Mouse (Mus musculus) thymus, postnatal 25 days (tissue): Measurements from ENCODE around the gene Trpm5.

ENCODE experiments used
- DNase-seq: peaks from one replicate; pipeline ENCODE4 v3.0.0; 2022

Gene Trpm5

DNA sequence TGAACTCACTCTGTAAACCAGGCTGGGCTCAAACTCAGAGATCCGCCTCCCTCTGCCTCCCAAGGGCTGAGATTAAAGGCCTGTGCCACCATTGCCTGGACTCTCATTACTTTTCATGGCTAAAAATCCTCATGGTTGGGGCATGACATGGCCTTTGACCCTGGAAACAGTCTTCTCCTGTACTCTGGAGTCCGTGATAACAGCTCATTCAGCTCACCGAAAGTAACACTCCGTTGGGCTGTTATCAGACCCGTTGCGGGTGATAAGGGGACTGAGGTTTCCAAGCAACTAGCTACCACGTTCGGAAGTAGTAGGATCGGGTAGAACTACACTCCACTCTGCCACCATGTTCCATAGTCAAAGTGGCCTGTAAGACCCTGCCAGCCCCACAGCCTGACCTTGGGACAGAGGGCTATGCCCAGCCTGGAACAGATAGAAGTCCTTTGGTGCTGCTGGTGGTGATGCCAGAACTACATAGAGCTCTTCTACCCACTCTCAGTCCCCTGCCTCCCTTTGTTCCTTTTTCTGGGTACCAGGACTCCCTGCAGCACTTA is 36.7 kb downstream of the Trpm5 start:
- no peak for DNase-seq

DNA sequence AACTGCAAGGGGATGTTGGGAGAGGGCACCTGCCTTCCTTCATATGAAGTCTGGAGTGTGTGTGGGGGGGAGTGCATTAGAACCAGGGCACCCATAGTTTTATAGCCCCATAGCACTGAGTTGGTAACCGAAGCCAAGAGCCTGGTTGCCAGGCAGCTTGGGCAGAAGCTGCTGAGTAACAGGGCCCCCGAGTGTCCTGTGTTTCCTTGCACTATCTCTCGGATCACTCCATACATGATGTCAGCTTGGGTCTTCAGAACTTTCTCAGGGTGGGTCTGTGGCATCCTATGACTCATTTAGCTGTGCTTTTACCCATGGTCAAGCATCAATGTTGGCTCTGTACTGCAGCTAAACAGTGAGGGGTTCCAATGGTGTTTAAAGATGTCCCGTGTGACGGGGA is 37.4 kb downstream of the Trpm5 start:
- no peak for DNase-seq

DNA sequence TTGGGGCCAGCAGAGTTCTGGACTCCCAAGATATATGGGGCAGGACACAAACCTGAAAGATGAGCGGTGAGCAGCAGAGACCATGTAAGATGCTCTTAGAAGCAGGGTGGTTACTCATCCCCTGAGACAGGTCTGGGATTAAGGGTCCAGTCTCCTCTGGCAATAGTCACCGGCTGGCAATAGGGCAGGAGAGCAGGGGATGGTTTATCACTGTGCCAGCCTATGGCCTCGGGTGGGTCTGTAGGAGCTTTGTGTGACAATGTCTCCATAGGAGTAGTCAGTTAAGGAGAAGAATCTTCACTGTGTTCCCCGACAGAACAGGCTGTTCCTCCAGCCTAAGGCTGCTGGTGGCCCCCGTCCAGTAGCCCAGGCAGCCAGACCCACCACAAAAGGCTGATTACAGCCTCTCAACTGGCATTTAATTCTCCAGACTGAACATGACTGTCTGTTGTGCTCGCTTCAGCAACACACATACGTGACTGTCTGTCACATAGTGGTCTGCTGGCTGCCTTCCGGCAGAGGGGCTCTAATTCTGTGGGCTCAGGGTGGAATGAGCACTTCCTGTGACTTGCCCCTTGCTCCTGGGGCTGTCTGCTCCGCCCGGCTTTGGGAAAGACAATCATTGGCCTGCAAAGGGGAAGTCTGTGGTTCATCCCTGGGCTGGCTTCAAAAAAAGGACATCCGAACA is 38.8 kb downstream of the Trpm5 start:
- no peak for DNase-seq

DNA sequence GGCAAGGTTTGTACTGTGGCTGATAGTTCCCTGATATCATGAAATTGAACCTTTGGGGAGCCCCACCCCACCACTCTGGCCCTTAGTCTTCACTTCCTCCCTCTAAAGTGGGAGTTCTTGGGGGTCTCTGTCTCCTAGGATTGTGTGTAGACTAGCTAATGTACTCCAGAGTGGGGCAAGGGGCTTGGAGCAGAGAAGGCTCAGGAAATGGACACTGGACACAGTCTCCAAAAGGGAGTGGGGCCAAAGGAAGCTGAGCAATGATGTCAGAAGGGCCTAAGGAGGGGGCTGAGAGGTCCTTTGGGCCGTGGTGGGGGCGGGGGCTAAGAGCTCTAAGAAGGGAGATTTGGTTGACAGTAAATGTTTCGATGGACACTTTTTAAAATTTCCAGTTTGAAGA is 39.4 kb downstream of the Trpm5 start:
- no peak for DNase-seq

DNA sequence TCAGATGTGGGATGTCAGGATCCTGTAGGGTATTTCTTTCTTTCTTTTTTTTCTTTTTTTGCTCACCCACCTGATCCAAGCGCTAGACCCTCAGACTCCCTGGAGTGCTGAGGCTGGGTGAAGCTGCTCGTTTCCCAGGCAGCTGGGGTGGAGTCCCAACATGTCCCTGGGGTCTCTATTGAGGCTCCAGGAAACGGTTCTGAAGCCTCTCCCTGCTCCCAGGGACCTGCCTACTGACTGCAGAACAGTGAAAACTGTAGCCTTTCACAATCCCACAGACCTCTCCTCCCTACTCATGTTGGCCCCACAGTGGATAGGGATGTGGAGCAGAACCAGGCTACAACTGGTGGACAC is 39.9 kb downstream of the Trpm5 start:
- no peak for DNase-seq

DNA sequence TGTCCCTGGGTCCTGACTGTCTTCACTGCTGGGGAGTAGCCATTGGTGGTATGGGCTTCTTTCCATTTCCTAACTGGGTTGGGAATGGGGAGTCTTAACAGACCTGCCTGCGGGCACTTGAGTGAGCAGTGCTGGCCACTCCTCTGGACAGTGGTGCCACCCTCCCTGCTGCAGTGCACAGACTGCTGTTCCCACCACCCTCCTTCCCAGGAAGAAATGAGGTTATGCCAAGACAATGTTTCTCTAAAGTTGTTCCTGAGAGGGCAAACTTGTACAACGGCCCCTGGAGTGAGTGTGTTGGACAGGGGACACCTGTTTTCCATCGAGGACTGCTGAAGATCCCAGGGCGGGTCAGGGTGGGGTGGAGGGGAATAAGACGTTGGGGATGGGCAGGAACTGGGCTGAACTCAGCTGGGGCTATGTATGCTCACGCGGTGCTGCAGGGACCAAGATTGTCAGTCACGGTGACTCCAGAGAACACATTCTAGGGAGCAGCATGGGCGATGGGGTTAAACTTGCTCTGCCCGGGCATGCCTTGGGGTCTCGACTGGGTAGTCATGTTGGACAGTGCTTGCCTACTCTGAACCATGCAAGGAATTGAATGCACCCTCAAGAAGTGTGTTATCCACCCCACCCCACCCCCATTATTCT is 40.4 kb downstream of the Trpm5 start:
- DNase-seq: no peak

DNA sequence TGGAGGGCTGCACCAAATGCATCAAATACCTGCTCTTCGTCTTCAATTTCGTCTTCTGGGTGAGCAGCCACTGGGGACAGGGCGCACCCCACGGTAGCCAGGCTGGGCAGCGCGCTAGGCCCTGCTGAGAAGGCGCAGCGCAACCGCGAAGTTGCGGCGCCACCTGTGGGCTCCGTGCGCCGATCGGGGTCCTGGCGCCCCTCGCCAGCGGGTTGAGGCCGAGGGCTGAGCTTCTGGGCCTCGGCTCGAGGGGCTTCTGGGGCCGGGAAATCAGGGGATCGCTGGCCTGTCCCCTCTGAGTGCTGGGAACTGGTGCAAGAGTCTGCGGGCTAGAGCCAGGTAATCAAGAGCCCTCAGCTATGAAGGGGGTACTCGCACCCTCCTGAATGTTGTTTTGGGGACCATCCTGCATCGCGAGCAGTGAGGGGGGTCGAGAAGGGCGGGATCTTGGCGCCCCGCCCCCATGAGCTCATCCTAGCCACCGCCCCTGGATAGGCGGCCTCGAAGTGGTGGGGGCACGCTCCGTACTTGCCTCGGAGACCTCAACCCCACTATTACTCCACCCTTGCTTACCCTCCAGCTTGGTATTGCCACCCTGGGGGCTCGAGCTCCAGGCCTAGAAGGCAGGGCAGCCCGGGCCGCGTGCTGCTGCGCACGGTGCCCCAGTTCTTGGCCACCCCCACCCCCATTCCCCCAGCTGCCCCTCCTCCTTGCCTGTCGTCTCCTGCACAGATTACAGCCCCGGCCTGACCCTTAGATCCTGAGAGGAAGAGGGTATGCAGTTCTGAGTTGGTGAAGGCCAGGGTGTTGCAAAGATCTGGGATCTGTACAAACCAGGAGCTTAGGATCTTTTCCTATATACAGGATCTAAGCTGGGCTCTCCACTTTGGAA is 41.2 kb downstream of the Trpm5 start:
- DNase-seq: peak; percentile 83

DNA sequence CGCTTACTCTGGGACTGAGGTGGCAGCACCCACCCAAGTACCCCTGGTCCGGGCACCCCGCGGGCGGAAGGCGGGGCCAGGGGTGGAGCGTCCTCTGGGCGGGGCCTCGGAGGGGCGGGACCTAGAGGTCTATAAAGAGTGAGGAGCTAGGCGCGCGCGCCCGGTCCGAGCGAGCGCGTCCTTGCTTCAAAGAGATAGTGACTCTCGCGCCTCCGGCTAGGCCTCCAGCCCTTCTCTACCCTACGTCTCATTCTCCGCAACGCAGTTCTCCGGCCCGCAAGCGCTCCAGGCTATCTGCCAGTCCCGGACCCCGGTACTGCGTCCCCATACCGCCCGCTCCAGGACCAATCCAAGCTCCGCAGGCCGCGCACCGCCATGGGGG is 41.8 kb downstream of the Trpm5 start, which contains the start of gene Cd81:
Cd81 (plus strand) TSS at position 114 of the 382 bp plus-strand sequence.
- DNase-seq: peak; percentile 96

DNA sequence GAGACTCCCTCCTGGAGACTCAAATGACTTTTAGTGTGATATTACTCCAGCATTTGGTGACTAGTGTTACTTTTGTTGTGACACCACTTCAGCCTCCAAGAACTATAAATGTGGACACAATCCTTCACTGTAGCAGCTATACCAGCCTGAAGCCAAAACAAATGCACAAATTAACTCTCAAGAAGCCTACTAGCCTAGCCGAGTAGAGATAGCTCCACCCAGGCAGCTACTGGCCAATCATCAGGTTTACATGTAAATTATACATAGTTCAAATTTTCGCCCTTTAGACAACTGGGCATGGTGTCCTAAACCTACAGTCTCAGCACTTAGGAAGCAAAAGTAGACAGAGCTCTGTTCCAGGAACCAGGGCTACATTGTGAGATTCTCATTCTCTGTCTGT is 43.1 kb downstream of the Trpm5 start:
- DNase-seq: no peak

DNA sequence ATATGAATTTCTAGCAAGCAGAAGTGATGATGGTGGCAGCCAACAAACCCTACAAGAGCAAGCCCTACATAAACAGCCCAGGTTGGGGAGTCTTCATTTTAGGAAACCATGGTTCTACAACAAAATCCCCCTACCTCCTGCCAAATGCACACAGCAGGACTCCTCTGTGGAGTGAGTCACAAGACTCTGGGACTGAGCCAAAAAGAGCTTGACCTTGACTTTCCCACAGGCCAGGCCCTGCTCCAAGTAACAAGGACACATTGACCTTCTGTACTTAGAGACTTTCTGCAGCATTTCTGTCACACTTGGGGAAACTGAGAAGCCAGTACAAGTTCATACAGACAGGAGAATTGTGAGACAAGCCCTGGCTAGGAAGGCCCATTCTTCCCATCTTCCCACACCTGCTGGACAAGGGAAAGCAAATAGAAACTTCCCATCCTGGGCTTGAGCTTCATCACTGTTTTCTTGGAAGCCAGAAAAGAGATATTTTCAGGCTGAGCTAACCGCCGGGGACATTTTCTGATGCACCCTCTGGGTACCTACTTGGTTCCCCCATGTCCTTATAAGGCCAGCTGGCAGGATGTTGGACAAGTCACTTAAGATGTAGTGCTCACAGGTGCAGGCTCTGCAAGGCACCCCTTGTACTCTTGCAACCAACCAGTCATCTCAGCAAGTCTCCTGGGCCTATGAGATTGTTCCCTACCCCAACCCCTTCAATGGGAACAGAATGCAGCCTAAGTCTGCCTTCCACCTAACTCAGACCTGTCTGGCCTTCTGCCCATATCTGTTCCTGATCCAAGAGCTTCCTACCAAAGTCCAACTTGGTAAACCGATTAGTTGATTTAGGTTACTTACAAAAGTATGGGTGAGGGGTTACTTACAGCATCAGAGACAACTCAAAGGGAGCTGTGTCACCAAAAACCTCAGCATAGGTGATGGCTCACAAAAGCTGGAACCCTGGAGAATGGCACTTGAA is 44.3 kb downstream of the Trpm5 start:
- no peak for DNase-seq

DNA sequence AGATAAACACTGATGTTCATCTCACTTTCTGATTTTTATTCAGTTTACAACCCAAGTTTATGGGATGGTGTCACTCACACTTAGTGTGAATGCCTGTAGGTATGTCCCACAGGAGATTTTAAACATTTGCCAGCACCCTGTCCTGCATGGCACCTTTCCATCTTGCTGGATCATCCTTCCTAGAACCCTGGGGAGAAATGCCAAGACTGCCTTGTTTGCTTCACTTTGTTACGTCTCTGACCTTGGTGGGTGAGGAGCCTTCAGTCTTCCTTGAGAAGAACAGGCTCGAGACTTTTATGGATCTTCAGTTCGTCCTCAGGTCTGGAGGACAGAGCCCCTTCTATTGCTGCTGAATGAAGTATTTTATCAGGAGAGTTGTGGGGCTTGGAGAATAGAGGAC is 45.1 kb downstream of the Trpm5 start:
- no peak for DNase-seq

DNA sequence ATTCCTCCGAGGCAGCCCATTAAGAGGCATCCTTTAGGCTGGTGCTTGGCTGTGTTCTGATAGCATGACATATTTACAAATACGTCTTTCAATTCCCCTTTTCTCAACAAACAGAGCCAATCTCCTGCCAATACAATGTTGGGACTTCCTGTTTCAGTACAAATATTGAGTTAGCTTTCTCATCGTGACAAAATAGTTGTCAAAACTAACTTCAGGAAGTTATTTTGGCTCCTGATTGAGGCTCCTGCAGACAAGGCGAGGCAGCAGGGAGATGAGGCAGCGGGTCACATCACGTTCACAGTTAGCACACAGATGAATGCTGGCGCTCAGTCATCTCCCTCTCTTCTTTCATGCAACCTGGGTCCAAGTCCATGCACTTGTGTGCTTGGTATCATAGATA is 48.1 kb downstream of the Trpm5 start:
- DNase-seq: no peak

DNA sequence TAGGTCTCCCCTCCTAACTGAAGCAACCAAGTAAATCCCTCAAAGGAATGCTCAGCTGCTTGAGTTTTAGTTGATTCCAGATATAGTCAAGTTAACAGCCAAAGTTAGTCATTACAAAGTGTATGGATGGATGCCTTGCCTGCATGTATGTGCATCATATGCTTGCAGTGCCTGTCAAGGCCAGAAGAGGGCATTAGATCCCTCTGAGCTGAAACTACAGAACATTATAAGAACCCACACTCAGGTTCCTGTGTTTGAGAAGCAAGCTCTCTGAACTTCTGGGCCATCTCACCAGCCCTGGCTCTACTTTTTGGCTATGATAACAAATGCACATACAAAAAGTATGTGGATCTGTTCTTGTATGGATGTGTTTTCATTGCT is 49.6 kb downstream of the Trpm5 start:
- no peak for DNase-seq

DNA sequence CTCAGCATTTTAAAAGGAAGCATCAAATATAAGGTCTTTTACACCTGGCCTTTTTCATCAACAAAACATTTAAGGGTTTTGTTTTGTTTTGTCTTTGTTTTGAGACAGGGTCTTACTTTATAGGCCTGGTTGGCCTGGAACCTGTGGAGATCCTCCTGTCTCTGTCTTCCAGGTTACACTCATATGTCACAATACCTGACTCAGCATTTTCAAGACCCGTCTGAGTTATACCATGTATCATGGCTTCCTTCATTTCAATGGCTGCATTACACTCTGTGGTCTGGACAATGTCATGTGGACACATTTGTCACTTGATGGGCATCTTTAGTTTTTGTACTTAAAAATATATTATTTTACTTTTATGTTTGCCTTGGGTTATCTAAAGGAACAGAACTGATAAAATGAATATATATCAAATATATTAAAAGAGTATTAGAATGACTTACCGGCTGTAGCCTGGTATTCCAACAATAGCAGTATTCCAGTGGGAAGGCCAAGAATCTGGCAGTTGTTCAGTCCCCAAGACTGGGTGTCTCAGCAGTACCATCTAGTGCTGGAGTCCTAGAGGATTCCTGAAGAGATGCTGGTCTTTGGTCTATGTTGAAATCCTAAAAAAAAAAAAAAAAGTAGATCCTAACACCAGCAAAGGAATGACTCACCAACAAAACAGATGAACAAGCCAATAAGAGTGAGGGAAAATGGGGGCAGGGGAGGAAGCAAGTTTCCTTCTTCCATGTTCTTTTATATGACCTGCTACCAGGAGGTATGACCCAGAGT is 50.2 kb downstream of the Trpm5 start:
- no peak for DNase-seq

DNA sequence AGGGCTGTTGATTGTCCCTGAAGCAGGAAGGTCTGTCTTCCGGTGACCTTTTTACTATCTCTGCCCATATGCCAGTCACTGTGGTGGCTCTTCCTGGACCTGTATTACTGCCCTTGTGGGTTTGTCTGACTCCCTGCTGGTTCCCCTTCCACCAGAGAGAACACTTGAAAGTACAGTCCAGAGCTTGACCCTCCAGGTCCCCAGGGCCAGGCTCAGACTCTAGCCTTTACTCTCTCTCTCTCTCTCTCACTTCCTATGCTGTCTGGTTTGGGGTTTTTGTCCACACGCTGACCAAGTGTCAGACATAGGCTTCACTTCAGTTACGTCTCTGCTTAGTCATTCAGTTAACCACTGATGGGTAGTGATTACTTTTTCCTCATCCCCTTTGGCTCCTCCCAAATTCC is 51.5 kb downstream of the Trpm5 start:
- no peak for DNase-seq

DNA sequence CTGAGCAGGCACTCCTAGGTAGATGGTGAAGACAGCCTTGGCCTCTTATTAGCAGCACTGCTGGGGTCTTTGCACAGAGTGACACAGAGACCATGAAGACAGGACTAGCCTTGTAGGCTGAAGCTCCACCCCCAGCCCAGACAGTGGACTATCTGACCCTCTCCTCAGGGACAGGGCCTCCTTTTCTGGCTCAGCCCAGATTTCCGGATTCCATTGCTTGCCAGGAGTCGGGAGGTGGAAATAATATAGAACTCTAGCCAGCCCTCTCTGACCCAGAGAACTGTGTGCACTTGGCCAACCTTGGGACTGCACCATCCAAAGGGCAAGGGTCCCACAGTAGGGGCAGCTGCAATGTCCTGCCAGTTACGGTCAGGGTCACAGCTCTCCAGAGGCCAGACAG is 52.4 kb downstream of the Trpm5 start:
- no peak for DNase-seq

DNA sequence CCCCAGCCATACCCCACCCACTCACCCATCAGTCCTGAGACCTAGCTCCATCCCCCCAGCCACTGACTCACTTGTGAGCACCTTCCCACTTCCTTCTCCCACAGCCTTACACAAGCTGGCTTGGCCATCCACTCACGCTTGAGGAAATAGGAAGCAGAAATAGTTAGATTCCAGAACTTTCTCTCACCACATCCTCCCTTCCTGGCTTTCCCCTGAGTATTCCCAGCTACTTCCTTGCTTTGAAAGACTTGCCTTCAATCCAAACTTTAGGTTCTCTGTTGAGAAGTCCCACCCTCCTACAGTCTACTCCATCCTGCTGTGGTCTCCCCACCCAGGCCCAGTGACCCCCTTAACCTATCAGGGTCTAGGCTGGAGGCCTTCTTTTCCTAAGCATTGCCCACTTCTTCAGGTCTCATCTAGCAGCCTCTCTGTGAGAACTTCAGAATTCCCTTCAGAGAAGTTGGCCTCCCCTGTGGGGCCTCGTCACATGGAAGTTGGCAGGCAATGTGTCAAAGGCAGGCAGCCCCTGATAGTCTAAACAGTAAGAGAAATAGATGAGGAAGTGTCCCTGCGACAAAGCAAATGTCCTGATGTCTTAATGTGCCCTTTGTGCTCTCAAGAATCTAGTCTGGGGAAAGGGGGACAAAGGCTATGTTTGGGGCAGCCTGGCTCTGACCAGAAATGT is 53.2 kb downstream of the Trpm5 start:
- no peak for DNase-seq

DNA sequence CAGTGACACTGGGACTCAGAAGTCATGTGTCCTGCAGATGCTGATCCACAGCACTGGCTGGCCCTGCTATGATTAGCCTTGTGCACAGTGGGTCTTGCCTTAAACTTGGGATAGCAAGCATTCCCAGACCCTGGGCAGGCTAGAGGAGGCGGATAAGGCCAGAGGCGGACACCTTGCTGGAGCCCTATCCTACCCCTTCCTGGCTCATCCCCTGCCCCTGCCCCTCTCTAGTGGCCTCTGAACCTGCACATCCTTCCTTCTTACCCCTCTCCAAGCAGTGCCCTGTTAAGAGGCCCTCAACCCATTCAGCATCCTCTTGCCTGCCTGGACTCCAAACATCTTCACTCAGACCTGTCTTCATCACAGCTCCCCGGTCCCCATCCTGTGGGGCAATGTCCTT is 53.9 kb downstream of the Trpm5 start:
- no peak for DNase-seq

DNA sequence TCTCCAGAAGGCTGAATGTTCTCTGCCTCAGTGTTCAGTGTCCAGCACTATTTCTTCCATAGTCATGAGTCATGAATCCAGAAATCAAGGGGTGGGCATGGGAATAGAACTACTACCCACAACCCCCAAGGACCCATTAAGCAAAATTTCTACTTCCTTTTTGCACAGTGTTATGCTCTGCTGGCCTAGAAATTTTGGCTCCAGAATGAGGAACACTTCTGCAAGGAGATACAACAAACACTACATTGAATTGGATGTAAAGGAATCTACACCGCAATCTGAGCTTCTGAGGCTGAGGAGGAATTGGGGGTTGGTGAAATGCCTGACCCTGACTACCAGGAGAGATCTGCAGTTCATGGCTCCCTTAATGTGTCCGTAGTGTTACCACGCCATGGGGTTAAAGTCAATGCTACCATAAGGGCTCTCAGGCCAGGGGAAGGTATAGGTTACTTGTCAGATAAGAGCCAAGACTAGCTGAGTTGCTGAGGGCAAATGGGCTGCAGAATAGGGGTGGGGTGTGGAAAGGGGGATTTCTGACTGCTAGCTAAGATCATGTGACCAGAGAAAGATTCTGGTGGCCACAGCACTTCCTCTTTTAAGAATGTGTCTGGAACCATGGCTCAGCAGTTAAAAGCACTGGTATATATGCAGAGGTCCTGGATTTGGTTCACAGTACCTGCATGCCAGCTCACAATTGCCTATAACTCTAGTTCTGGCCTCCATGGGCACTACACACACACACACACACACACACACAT is 56.1 kb downstream of the Trpm5 start:
- DNase-seq: no peak

DNA sequence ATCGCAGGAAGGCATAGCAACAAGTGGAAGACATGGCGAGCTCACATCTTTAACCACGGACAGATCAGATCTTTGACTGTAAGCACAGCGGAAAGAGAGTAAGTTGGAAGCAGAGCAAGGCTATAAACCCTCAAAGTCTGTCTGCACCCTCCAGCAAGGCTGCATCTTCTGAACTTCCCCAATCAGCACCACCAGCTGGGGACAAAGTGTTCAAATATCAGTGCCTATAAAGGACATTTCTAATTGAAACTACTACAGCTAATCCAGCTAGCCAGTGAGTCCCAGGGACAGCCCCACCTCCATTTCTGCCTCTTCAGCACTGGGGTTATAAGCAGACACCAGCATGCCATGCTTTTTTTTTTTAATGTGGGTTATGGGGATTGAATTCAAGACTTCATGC is 57.1 kb downstream of the Trpm5 start:
- no peak for DNase-seq
